Mouse (Mus musculus): ENCODE results near the gene Sycp2. TPM values are rescaled to one million over a fixed set of nuclear protein-coding genes. Genes with fewer than 3 reads are reported as not detected.

Gene Sycp2
- 0.37 TPM for polyA plus RNA-seq (2014; fragmentation: Illumina TruSeq; extraction: RNeasy Lipid Tissue Mini Kit (QIAGEN cat#74804); ENCODE audit: low read depth, low replicate concordance)

GRCm38 (mm10) chr2:178407053-178407815, at the start of gene Sycp2:
Sycp2 (minus strand) TSS chr2:178407685.

GRCm38 (mm10) chr2:178430231-178430630, 22.7 kb upstream of the Sycp2 start, which contains the start of gene Cdh26:
Cdh26 (plus strand) TSS chr2:178430531.

GRCm38 (mm10) chr2:178414261-178415149, 7.0 kb upstream of the Sycp2 start, which contains the start of the genes Ppp1r3d and Fam217b:
Ppp1r3d (minus strand) TSS chr2:178414472.
Fam217b (plus strand) TSS chr2:178414524.

Other genes starting within 250 kb of the Sycp2 start
- 10.3 TPM for gene Ppp1r3d, start 6.8 kb upstream of the Sycp2 start, polyA plus RNA-seq (2014; fragmentation: Illumina TruSeq; extraction: RNeasy Lipid Tissue Mini Kit (QIAGEN cat#74804); ENCODE audit: low read depth, low replicate concordance)
- gene Fam217b, start 6.8 kb upstream of the Sycp2 start, polyA plus RNA-seq (2014; fragmentation: Illumina TruSeq; extraction: RNeasy Lipid Tissue Mini Kit (QIAGEN cat#74804); ENCODE audit: low read depth, low replicate concordance): 10.1 TPM
- gene Cdh26, start 22.8 kb upstream of the Sycp2 start, polyA plus RNA-seq (2014; fragmentation: Illumina TruSeq; extraction: RNeasy Lipid Tissue Mini Kit (QIAGEN cat#74804); ENCODE audit: low read depth, low replicate concordance): 0.21 TPM